Mouse (Mus musculus) hindbrain, embryonic 13.5 days (tissue): ENCODE data around the gene Arhgap17. TPM values are rescaled to one million over a fixed set of nuclear protein-coding genes. Genes with fewer than 3 reads are reported as not detected.
A peak's percentile ranks its signal among the peaks of the same experiment; 100 is the strongest.

ENCODE experiments used
- ATAC-seq: fragments of 200-750 bp; cut with Nextera tagmentation; 2 replicates; pipeline ENCODE4 v1.8.0; 2017; ENCODE audit warnings: moderate TSS enrichment; ENCODE audit not compliant: low FRiP score
- H3K27ac ChIP-seq: fragments of 300-500 bp; sonication (generic); 2 replicates; pipeline ENCODE4 v1.5.1; 2015; ENCODE audit warnings: inconsistent platforms, mild to moderate bottlenecking, moderate library complexity
- H3K27me3 ChIP-seq: fragments of 300-500 bp; sonication (generic); 2 replicates; pipeline ENCODE4 v1.6.1; 2015; ENCODE audit warnings: mild to moderate bottlenecking, inconsistent platforms
- H3K36me3 ChIP-seq: fragments of 300-500 bp; sonication (generic); 2 replicates; pipeline ENCODE4 v1.6.1; 2015; ENCODE audit warnings: mild to moderate bottlenecking, inconsistent platforms
- H3K4me1 ChIP-seq: fragments of 300-500 bp; sonication (generic); replicated peaks from 2 replicates; pipeline ENCODE4 v1.6.1; 2015; ENCODE audit warnings: inconsistent platforms
- H3K4me2 ChIP-seq: fragments of 300-500 bp; sonication (generic); 2 replicates; pipeline ENCODE4 v1.6.1; 2015; ENCODE audit warnings: inconsistent platforms, mild to moderate bottlenecking, moderate library complexity
- H3K4me3 ChIP-seq: fragments of 300-500 bp; sonication (generic); 2 replicates; pipeline ENCODE4 v1.5.1; 2015; ENCODE audit warnings: mild to moderate bottlenecking, inconsistent platforms
- H3K9ac ChIP-seq: fragments of 300-500 bp; sonication (generic); 2 replicates; pipeline ENCODE4 v1.6.1; 2015; ENCODE audit warnings: mild to moderate bottlenecking, inconsistent platforms
- H3K9me3 ChIP-seq: fragments of 300-500 bp; sonication (generic); 2 replicates; pipeline ENCODE4 v1.6.1; 2016; ENCODE audit warnings: inconsistent platforms
- WGBS: fragments of 180-500 bp; shearing (Covaris S2); methylation state at CpG from one replicate; pipeline ENCODE4 v1.1.7; 2015; 5-methylcytosine and 5-hydroxymethylcytosine counted together
- polyA plus RNA-seq: library from polyadenylated mRNA; unstranded; fragments of >200 nt; fragmentation: Nextera tagmentation; extraction: Ambion mirVana; gene quantifications from 2 replicates; pipeline ENCODE4 v1.2.1, GENCODE M21; 2015

Arhgap17 gene
- polyA plus RNA-seq, 1 experiment from 2014 or later, result 13.0 TPM

DNA sequence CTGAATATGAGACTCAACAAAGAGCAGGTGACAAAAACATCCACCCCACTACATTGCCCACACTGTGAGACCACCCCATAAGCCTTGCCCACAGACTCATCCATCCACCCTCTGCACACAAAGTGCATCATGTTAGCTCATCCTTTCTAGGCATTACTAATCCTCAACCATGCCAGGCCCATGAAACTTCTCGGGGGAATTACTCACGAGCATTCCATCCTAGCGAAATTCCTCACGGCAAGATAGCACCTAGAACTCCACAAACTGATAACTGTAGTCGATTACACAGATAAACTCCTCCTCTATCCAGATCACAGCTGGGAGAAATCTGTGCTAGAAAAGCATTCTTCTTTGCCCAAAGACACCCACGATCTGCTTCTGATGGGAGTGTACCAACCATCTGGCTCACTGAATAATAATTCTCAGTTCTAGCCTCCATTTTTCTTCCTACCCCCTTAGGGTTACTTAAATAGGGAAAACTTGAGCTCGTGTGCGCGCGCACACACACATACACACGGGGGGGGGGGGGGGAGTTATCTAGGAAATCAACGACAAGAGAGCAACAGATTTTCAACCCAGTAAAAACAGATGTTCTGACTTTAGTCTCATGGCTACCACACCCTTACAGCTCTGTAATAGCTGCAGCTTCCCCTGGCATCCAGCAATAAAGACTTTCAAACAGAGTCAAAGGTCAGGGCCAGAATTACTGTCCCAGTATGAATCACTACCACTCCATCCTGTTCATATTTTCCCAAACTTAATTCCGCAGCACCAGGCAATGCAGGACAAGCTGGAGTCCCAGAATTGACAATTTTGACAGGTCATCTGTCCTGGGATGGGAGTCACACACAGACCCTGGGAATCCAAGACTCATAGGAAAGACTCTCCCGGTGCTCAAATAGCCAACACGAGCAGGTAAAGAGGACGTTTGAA, 2.2 kb downstream of the Arhgap17 start:
- Histone ChIP-seq H3K36me3 (no peaks in the 10 kb centered on the region), H3K4me2 (peak overlapping the region; percentile 91), H3K4me3 (peak overlapping the region; percentile 80; the same call in 1 of the 2 replicates), H3K9me3 (no peaks in the 10 kb centered on the region), H3K27ac (0 out of 2 replicates have a peak overlapping the region, but pooled peaks have one; percentile 23), H3K9ac (peak overlapping the region; percentile 90), H3K27me3 (no peaks in the 10 kb centered on the region), H3K4me1 (peaks cover 55% of the 10 kb centered on the region)
- WGBS, result 82% methylated on average over 16 of the region's 16 CpGs
- no peak for ATAC-seq

DNA sequence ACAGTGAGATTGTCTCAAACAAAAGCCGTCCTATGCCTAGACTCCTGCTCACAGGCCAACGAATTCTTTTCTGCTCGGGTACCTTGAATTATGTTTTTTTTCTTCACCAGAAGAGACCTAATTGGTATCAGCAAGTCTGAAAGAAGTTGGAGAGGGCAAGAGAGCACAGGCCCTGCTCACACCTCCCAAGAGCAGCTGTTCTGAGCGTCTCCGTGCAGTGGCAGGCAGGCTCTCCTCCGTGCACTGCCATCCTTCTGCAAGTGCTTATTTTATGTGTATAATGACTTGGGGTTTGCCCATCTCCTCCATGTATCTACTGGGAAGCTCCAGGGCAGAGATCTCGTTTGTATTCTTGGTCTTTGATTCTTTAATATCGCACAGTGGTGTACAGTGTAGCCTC, 2.9 kb downstream of the Arhgap17 start:
- Histone ChIP-seq H3K9ac (peak overlapping the region; percentile 43), H3K9me3 (no peaks in the 10 kb centered on the region), H3K4me3 (no peak overlapping the region), H3K27me3 (no peaks in the 10 kb centered on the region), H3K36me3 (no peaks in the 10 kb centered on the region), H3K27ac (0 out of 2 replicates have a peak overlapping the region, but pooled peaks have one; percentile 23), H3K4me2 (peak overlapping the region; percentile 15; the same call in 1 of the 2 replicates), H3K4me1 (peaks cover 55% of the 10 kb centered on the region)
- 80% methylated on average over 8 of the region's 8 CpGs for WGBS
- ATAC-seq, result no peak

DNA sequence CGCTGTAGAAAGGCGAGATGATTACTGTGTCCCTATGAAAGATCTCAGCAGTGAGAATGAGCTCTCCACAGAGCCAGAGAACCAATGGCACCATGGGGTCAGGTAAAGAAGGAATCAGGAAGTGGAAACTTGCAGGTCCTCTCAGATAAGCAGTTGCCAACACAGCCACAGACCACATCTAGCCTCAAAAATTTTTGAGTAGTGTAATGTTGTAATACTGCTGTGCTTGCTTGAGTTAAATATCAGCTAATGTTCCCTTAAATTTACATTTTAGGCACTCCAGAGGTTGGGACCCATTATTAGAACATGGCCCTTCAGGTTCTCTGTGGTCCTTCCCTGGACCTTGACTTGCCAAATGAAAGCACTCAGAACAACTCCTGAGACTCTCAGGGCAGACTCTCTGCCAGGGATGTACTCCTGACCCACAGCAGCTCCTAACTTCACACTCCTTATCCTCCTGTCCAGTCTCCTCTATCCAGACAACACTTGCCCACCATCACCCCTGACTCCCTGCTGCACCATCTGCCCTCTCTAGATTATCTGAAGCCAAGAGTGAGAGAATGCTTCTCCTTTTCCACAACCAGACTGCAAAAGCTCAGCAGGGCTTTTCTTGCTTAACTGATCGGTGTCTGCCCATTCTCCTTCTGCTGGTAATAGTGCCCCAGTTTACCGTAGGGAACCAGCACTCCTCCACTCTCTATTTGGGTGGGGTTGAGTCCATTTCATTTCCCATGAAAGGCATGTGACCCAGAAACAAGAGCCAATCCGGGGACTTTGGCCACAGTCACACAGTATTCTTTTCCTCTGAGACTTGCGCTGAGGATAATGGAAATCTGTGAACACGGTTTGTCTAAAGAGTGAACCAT, 3.6 kb downstream of the Arhgap17 start:
- no peak for ATAC-seq
- H3K4me1 ChIP-seq, result peaks cover 55% of the 10 kb centered on the region
- H3K9me3 ChIP-seq, result no peaks in the 10 kb centered on the region
- no peaks in the 10 kb centered on the region for H3K27me3 ChIP-seq
- peak overlapping the region; percentile 39 for H3K9ac ChIP-seq
- no peaks in the 10 kb centered on the region for H3K36me3 ChIP-seq
- WGBS, result 83% methylated on average over 7 of the region's 7 CpGs
- 0 out of 2 replicates have a peak overlapping the region, but pooled peaks have one; percentile 1 for H3K4me2 ChIP-seq
- no peak overlapping the region for H3K27ac ChIP-seq
- H3K4me3 ChIP-seq, result no peak overlapping the region

DNA sequence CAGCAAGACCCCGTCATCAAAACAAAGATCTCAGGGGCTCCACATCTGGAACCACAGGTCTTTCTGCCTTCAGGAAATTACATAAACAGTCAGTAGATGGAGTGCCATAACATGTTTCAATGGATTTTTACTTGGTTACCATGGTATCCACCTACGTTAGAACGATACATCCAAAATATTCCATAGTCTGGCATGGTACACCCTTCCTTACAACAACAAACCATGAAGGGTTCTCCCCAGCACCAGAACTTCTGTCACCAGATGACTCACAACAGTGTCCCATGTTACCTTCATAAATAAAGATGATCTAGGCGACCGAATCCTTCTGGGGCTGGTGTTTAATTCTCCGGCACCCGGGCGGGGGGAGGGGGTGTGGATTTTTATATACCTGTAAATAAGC, 5.7 kb downstream of the Arhgap17 start:
- Histone ChIP-seq H3K4me1 (peaks cover 46% of the 10 kb centered on the region), H3K27me3 (no peaks in the 10 kb centered on the region), H3K9me3 (no peaks in the 10 kb centered on the region), H3K9ac (no peak overlapping the region), H3K4me2 (no peak overlapping the region), H3K4me3 (no peak overlapping the region), H3K27ac (no peak overlapping the region), H3K36me3 (no peaks in the 10 kb centered on the region)
- no peak for ATAC-seq
- WGBS, result 90% methylated on average over 8 of the region's 8 CpGs

DNA sequence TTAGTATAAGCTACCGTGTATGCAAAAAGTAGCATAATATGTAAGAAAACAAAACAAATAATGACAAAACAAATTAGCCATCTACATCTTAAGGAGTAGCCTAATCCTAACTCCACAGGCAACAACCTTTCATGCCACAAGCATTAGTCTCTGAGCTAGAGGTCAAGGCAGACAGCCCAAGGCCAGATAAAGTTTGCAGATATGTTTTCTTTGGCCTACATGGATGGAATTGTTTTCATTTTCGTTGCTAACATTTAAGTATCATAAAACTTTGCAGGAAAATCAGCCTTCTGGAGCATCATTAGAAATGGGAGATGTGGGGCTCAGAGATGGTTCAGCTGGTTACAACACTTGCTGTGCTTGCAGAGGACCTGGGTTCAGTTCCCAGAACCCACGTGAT, 6.9 kb downstream of the Arhgap17 start:
- Histone ChIP-seq H3K27me3 (no peaks in the 10 kb centered on the region), H3K4me1 (peaks cover 34% of the 10 kb centered on the region), H3K4me2 (no peak overlapping the region), H3K27ac (no peak overlapping the region), H3K9ac (no peak overlapping the region), H3K36me3 (no peaks in the 10 kb centered on the region), H3K9me3 (no peaks in the 10 kb centered on the region), H3K4me3 (no peak overlapping the region)
- WGBS, result 89% methylated on average over 3 of the region's 3 CpGs
- ATAC-seq, result no peak

DNA sequence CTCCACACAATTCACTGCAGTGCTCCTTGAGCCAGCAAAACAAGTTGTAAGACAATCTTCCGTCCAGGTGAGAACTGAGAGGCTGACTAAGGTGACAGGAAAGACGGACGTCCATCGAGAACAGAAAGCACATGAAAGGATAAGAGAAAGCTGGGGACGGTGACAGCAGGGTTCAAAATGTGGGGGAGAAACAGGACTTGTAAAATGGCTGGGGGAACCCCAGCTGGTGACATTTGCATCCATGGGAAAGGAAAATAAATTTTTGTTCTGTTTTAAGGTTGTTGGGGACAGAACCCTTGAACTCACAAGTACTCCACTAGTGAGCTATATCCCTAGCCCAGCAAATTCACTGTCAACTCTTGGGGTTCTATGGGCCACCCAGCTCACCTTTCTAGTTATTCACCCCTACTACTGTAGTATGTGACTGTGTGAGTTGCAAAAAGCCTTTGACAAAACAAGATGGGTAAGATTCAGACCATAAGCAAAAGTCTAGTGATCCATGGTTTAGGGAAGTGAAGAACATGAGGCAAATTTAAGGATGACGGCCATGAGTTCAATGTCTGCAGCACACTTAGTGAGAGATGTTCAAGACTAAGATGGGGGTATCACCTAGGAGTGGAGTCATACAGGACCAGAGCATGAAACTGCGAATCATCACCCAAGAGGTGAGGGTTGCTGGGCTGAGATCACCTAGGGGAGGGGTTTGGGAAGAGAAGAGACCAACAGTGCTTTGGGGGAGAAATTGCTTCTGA, 8.3 kb downstream of the Arhgap17 start:
- Histone ChIP-seq H3K9me3 (no peaks in the 10 kb centered on the region), H3K27me3 (no peaks in the 10 kb centered on the region), H3K4me2 (no peak overlapping the region), H3K27ac (no peak overlapping the region), H3K36me3 (no peaks in the 10 kb centered on the region; the same call in 1 of the 2 replicates), H3K4me3 (no peak overlapping the region), H3K9ac (no peak overlapping the region), H3K4me1 (peaks cover 20% of the 10 kb centered on the region)
- WGBS, result 96% methylated on average over 7 of the region's 7 CpGs
- ATAC-seq, result no peak

DNA sequence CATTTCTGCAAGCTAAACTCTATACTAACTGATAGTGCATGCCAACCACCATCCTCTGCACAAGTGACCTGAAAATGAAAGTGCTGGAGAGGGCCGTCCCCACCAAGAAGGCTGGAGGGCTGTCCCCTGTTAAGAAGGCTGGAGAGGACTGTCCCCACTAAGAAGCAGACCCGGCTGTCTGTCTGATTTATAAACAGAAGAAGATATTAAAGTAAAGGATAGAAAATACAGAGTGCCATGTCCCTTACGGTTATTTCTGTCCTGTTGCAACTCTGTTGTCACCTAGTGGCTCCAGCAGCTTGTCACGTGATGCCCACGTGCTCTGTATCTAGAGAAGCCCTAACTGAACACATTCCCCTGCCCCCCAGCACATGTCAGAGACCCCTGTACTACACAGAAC, 9.5 kb downstream of the Arhgap17 start:
- H3K27me3 ChIP-seq, result no peaks in the 10 kb centered on the region
- ATAC-seq, result no peak
- no peak overlapping the region for H3K27ac ChIP-seq
- WGBS, result 87% methylated on average over 5 of the region's 5 CpGs
- no peak overlapping the region for H3K9ac ChIP-seq
- H3K9me3 ChIP-seq, result no peaks in the 10 kb centered on the region
- no peak overlapping the region for H3K4me2 ChIP-seq
- no peaks in the 10 kb centered on the region; the same call in 1 of the 2 replicates for H3K36me3 ChIP-seq
- no peak overlapping the region for H3K4me3 ChIP-seq
- H3K4me1 ChIP-seq, result peaks cover 8% of the 10 kb centered on the region; the same call in 1 of the 2 replicates

DNA sequence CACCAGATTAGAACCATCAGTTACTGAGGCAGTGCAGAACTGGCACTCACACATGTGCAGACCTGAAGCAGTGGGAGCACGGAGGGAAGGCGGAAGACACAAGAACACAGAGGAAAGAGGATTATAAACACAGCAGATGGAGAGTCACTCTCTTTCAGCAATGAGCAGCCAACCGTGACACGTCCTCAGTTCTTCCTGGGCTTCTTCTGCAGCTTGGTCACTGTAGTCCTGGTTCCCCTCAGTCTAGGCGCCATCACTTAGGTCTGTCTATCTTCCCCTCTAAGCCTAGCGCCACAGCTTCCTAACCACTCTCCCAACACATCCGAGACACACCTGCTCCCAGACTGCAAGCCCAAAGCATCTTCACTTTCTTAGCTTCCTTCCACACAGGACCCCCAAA, 10.6 kb downstream of the Arhgap17 start:
- Histone ChIP-seq H3K4me2 (no peak overlapping the region), H3K27ac (no peak overlapping the region), H3K4me3 (no peak overlapping the region), H3K36me3 (no peaks in the 10 kb centered on the region; the same call in 1 of the 2 replicates), H3K4me1 (no peaks in the 10 kb centered on the region), H3K27me3 (no peaks in the 10 kb centered on the region), H3K9ac (no peak overlapping the region), H3K9me3 (no peaks in the 10 kb centered on the region)
- 78% methylated on average over 7 of the region's 7 CpGs for WGBS
- no peak for ATAC-seq

DNA sequence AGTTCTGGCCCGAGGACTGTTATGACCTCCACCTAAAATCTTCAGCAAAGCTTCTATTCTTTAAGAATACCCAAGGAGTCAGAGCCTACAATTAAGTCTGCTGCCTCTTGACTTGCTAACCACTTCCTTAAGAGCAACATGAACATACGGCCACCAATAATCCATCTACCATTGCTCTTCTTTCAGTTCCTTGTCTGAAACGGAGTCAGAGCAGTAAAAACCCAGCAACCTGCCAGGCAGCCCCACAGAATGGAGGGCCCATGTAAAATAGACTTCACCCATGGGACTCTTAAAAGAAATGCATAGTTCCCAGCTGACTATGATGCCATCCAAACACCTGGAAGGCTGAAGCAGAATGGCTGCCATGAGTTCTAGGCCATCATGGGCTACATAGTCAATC, 13.6 kb downstream of the Arhgap17 start:
- H3K4me1 ChIP-seq, result no peaks in the 10 kb centered on the region
- H3K9me3 ChIP-seq, result no peaks in the 10 kb centered on the region
- no peaks in the 10 kb centered on the region; the same call in 1 of the 2 replicates for H3K36me3 ChIP-seq
- no peak for ATAC-seq
- WGBS, result 89% methylated on average over 3 of the region's 3 CpGs
- no peak overlapping the region for H3K4me3 ChIP-seq
- H3K9ac ChIP-seq, result no peak overlapping the region
- no peak overlapping the region for H3K4me2 ChIP-seq
- no peaks in the 10 kb centered on the region for H3K27me3 ChIP-seq
- no peak overlapping the region for H3K27ac ChIP-seq

DNA sequence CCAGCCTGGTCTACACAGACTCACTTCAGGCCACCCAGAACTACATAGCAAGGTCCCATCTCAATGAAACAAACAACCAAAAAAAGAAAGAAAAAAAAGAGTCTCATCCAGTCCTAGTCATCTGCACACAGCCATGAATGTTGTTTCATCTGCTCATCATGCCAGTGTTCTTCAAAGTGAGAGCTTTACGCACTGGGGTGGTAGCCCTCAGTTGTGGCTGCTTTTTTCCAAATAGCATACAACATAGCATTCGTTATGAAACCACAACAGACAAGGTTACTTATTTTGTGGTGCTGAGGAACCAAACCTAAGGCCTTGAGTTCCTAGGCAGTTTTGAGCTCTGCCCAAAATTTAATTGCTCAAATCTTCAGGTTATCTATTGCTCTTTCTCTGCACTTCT, 14.9 kb downstream of the Arhgap17 start:
- Histone ChIP-seq H3K4me3 (no peak overlapping the region), H3K36me3 (no peaks in the 10 kb centered on the region; the same call in 1 of the 2 replicates), H3K27me3 (no peaks in the 10 kb centered on the region), H3K27ac (no peak overlapping the region), H3K4me1 (no peaks in the 10 kb centered on the region; the same call in 1 of the 2 replicates), H3K4me2 (no peak overlapping the region), H3K9ac (no peak overlapping the region), H3K9me3 (no peaks in the 10 kb centered on the region)
- ATAC-seq, result no peak
- 92% methylated on average over 2 of the region's 2 CpGs for WGBS

DNA sequence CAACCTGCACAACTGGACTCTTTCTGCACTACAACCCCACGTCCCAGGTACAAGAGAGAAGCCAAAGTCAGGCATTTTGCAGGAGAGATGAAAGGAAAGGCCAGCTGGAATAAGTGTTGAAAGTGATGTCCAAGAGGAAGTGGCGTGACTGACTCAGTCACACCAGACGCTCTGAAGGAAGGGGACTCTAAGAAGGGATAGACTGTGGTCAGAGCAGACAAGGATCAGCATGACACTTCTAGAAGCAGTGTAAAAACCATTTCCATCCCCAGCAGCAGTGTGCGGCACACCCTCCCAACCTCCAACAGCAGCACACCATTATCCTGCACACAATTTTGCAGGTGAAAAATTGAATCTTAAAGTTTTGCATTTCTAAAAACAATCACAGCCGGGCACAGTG, 15.3 kb downstream of the Arhgap17 start:
- H3K4me3 ChIP-seq, result no peak overlapping the region
- H3K9ac ChIP-seq, result no peak overlapping the region
- no peak for ATAC-seq
- H3K4me1 ChIP-seq, result no peaks in the 10 kb centered on the region; the same call in 1 of the 2 replicates
- no peaks in the 10 kb centered on the region for H3K27me3 ChIP-seq
- H3K27ac ChIP-seq, result no peak overlapping the region
- no peaks in the 10 kb centered on the region; the same call in 1 of the 2 replicates for H3K36me3 ChIP-seq
- 93% methylated on average over 5 of the region's 5 CpGs for WGBS
- no peak overlapping the region for H3K4me2 ChIP-seq
- H3K9me3 ChIP-seq, result no peaks in the 10 kb centered on the region
